Mouse (Mus musculus) cerebellum, adult 11-12 months (tissue): ENCODE results near the gene Col18a1.
A peak's percentile ranks its signal among the peaks of the same experiment; 100 is the strongest.
"Not testable (repeated sequence)": the region's sequence is repeated elsewhere in the genome, so short reads cannot be mapped to it uniquely, and the experiment has no call there.

Experiments used
- DNase-seq: peaks from one replicate; pipeline ENCODE4 v3.0.0; 2022

Gene Col18a1

GRCm38 (mm10) chr10:77180110-77180509, 13.8 kb upstream of the Col18a1 start:
- DNase-seq = no peak

DNA sequence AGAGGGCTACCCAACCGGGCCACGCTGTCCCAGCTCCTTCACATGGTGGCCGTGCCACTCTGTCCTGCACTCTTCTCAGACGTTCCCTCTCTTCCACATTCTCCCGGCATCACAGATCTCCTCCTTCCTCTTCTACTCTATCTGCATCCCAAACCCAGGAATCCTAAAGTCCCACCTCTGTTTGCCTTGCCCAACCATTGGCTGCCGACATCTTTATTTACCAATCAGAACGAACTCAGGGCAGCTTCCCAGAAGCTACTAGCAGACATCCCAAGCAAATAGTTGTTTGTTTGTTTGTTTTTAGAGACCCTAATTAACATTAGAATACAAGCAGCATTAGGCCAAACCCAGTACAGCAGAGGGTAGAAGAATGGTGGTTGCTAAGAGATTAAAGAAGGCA, 12.3 kb upstream of the Col18a1 start:
- DNase-seq = no peak

GRCm38 (mm10) chr10:77170400-77170799, 4.1 kb upstream of the Col18a1 start:
- no peak for DNase-seq

DNA sequence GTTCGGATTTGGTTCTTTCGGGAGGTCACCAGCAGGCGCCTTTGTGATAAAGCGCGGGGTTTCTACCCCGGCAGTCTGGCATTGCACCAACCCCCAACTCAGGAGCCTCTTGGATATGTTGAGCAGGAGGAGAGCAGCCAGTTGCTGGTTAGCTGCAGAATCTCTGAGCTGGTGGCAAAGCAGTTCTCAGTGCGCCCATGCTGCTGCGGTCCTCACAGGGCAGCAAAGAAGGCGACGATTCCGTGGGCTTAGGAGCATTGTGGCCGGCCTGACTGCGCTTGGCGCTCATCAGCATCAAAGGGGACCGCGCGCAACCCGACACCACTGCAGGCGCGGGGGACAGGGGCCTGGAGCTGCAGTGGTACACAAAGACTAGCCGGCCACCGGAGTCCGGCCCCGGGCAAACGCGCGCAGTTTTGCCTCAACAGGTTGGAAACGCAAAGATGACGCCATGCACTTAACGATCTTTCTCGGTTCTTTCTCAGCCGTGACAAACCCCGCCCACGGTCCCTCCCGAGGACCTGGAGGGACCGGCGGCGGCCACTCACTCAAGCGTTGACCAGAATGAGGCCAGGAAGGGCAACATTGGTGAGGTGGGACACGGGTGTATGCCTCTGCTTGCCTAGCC, 916 bp downstream of the Col18a1 start:
- no peak for DNase-seq

DNA sequence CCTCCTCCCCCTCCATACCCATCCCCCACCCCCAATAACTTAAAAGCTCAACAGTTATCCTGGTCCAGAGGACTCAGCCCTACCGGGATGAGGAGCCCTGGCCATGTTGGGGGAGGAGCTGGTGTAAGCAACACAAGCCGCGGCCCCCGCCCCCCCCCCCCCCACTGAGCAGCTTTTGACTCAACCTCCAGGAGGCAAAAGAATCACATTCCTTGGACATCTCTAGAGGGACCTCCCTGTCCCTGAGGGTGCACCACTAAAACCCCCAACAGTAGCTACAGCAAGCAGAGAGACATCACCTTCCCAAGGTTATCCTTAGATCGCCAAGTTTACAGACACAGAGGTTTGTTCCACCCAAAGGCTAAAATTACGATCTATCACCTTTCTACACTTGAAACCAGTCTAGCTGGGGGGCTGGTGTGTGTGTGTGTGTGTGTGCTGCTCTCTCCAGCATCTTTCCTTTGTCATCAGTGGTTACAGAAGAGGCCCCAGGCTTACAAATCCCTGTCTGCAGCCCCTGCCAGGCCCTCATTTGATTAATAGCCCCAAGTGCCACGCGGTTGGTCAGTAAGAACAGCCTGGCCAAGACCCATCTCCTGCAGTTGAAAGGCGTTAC, 1.8 kb downstream of the Col18a1 start:
- no peak for DNase-seq

DNA sequence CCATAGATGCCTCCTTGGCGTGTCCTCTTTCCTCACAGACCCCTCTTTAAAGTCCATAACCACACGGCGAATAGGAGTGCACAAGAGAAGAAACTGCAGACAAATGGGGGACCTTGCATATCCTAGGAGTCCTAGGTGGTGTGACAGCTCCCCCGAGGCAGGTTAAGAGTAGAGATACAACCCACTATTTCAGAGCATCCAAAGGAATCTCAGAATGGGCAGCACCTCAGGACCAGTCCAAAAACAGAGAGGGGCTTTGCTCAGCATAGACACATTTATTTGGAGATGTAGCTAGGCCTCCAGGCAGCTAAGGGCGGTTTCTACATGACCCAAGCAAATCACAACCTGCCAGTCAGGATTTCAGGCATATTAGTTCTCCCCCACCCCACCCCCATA, 2.3 kb downstream of the Col18a1 start:
- DNase-seq = no peak

DNA sequence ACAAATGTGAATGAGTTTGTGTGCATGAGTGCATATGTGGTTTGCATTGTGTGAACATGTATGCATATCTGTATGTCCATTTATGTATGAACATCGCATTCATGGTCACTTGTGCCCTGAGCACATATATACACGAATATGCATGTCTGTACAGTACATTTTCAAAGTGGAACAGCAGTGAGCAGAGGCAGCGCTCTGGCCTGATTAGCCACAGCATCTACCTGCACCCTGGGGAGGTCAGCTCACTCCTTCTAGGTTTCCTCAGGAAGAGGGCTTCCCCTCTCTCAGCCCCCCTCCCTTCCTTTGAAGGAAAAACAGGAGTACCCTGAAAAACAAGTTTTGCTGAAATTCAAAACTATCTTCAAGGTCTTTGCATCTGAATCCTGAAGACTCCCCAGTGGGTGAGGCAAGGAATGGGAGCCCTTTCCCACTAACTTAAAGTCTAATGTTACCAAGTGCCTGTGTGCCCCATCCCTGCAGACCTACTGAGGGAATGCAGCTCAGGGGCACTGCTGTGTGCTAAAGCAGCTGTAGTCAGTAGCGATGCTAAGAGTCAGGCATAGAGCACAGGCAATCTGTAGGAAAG, 2.9 kb downstream of the Col18a1 start:
- no peak for DNase-seq

DNA sequence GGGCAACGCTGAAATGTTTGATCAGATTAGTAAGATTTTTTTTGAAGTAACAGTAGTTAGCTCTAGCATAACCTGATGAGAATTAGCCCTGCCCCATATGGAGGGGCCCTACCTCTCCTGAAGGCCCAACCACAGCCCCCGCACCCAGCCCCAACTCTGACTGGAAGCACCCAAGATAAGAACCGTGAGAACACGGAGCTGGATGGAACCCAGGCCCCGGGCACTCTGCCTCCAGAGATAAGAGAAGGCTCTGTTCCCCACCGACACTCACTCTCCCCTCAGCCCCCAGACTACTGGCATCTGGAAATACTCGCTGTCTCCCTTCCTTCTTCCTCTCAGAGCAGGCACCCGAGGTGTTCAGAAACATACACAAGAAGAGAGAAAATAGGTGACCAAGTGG, 6.8 kb downstream of the Col18a1 start:
- no peak for DNase-seq

DNA sequence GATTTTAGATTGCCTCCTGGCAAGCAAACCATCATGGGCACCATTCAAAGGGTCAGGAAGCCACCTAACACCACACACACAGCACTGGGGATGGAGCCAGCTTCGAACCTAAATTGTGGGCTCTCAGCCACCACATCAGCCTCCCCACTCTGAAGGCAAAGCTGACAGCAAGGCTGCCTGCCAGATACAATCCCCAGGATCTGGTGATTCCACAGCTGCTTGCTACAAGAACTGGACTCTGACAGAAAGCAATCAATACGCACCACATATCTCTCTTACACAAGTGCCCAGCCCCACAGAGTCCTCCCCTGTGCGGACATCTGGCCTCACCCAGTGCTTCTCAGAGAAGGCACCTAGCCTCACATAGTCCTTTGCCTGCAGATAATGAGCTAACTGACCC, 7.4 kb downstream of the Col18a1 start:
- no peak for DNase-seq

DNA sequence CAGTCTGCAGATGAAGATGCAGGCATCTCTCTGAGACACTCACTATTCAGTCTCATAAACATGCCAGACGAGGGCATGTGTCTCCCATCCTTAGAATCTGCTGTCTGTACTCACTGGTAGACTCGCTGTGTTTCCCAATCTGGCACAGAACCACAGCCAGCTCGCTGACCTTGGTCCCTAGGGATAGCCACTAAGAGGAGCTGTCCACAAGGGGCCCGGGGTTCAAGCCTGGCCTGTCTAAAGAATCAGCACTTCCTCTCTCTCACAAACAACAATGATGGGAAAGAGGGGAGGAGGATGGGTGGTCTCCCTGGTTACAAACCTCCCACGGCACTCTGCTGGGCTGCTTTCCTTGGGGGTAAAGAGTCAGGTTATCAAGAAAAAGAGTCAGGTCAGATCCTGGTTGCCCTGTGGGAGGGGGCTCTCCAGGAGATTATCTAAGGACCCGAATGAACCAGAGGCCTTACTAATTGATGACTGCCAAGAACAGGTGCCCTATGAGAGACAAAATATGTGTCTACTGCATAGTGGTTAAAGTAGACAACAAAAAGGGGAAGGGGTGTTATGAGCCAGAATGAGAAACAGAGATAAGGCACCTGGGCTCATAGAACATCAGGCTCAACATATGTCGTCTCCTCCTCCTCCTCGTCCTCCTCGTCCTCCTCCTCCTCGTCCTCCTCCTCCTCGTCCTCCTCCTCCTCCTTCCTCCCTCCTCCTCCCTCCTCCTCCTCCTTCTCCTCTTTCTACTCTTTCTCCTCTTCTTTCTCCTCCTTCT, 8.9 kb downstream of the Col18a1 start:
- DNase-seq = no peak

DNA sequence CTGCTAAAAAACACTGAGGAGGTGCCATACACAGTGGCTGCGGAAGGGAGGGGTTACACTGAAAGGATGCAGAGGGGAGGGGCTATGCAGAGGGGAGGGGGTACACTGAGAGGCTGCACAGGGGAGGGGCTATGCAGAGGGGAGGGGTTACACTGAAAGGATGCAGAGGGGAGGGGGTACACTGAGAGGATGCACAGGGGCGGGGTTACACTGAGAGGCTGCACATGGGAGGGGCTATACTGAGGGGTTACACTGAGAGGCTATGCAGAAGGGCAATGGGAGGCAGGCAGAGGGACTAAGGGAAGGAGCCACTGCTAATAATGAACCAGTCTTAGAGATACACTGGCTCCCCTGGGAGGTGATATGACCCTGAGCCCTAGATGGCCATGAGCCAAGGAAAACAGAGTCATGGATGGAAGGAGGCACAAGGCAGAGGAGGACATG, 14.1 kb downstream of the Col18a1 start:
- DNase-seq = no peak

GRCm38 (mm10) chr10:77151551-77152002, 14.8 kb downstream of the Col18a1 start:
- DNase-seq = no peak

GRCm38 (mm10) chr10:77150947-77151521, 15.3 kb downstream of the Col18a1 start:
- DNase-seq = no peak

GRCm38 (mm10) chr10:77150016-77150415, 16.3 kb downstream of the Col18a1 start:
- no peak for DNase-seq

- no peak for DNase-seq
Observed at GRCm38 (mm10) chr10:77147545-77147944, 18.8 kb downstream of the Col18a1 start.

- DNase-seq = no peak
Observed at GRCm38 (mm10) chr10:77146901-77147463, 19.4 kb downstream of the Col18a1 start.

DNA sequence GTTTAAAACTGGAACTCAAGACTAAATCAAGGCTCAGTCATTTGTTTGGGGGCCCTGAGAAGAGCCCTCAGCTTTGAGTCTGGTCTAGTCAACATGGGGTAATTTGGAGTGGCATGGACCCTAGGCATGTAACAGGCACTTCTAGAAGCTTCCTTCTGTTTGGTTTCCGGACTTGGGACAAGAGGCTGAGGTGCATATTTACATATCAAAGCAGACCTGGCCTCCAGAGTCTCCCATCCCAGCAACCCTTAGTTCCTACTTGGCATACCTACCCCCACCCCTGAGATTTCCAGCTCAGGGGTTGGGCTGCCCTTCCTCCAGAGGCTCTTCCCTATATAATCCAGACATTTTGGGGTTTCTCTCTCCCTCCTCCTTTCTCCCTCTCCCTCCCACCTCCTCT, 20.4 kb downstream of the Col18a1 start:
- DNase-seq = no peak

- DNase-seq = no peak
Observed at GRCm38 (mm10) chr10:77144372-77144771, 22.0 kb downstream of the Col18a1 start.

GRCm38 (mm10) chr10:77142328-77142727, 24.0 kb downstream of the Col18a1 start:
- peak; percentile 30 for DNase-seq

DNA sequence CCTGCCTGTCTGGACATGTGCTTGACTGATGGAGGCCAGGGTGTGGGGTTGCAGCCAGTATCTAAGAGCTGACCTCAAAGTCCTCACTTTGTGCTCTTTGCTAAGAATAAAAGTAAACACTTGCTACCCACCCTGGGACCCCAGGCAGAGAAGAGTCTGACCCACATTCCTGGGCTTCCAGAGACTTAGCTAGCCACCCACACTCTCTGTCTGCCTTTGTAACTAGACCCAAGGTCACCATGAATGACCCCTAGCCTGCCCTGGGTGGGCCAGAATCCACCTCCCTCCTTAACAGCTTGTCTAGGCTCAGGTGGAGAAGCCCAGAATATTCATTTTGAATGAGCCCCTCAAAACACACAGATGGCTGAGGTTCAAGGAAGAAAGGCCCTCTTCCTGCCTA, 28.0 kb downstream of the Col18a1 start:
- no peak for DNase-seq

DNA sequence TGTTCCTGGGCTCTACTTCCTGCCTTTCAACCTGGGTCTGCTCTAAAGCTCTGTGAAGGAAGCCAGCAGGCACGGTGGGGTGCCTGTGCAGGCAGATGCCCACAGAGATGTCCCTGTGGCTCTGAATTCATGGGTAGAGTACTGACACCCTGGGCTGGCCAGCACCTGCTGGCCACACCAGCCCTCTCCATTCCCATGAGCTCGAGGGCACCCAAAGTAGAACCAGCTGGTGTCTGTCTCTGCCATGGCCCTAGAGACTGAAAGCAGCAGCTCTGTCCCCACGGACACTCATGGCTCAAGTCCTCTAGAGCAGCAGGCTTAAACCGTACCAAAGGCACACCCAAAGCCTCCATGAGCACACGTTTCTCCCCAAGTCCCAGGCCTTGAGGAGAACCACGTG, 30.1 kb downstream of the Col18a1 start:
- DNase-seq = no peak

DNA sequence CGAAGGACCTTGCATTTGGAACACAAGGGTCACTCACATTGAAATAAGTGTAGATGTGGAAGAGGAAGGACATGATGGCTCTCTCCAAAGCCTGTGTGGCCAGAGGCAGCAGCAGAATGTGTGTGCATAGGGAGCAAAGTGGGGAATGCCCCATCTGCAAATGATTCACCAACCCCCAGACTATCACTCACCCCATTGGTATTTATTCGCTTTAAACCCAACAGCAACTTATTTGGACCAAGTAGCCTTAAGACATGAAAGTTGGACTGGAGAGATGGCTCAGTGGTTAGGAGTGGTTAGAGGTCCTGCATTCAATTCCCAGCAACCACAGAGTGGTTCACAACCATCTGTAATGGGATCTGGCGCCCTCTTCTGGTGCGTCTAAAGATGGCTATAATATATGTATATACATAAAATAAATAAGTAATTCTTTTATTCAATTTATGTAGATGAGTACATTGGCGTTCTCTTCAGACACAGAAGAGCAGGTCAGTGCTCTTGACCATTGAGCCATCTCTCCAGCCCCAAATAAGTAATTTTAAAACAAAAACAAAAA, 31.0 kb downstream of the Col18a1 start:
- no peak for DNase-seq

GRCm38 (mm10) chr10:77134807-77135152, 31.6 kb downstream of the Col18a1 start:
- not testable (repeated sequence) for DNase-seq
